Mouse (Mus musculus) liver, adult (tissue): ENCODE measurements around the gene Ly6g6f.

Source experiments
- GATA4 ChIP-seq: IDR thresholded peaks from 2 replicates; pipeline ENCODE4 v1.6.1; 2014; ENCODE audit warnings: mild to moderate bottlenecking, low read length; ENCODE audit not compliant: insufficient replicate concordance

Gene Ly6g6f

DNA sequence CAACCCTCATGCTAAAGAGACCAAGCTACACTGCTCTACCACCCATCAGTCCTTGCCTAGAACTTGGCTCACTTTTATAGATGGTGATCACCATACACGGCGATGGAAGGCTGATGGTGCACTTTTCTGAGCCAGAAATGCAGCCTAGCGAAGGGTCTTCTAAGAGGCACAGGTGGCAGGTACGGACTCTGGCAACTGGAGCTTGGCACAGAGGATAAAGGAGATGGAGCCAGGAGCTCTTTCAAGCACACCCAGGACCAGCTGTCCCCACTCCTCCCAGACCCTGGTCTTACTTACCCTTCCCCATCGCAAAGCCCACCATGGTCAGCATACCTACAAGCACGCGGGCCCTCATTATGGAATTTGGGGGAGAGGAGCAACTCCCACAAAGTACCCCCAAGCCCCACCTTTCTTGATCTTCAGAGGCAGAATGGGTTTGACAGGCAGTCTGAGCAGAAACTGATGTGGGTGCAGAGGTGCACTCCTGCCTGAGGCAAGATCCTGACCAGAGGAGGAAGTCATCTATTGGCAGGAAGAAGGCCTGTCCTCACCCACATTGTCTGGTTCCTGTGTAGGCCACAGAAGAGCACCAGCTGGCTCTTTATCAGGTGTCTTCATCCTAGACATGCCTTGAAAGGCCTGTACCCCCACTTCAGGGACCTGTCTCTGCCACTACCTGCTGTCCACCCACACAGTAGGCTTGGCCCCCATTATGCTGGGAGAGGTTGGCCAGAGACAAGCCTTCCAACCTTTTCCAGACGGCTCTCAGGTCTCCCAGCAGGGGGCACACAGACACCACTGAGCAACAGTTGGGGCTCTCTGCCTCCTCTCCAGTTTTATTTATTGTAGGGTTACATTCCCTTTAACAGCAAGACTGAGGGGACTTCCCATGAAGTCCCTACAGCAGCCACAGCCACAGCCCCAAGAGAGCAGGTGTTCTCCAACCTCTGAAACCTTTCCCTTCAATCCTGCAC, 29.9 kb upstream of the Ly6g6f start, which contains the start of gene Ly6g5b:
Ly6g5b (minus strand) TSS at position 383 of the 974 bp plus-strand sequence.
- TF ChIP-seq GATA4: no peak

DNA sequence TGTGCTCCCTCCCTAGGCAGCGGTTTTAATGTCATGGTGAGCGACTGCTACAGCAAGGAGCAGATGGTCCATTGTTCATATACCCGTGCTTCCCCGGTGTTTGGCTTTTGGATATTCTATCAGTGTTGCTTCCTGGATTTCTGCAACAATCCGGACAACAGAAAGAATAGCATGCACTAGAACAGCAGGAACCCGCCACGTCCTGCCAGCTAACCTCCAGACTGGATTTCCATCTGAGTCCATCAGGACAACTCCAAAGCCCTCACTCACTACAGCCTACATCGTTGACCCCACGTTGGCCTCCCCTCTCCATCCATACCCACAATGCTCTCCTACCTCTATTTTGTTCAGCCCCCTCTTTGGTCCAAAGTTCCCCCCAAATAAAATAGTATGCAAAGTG, 26.4 kb upstream of the Ly6g6f start:
- TF ChIP-seq GATA4: peak; percentile 48; the same call in 1 of the 2 replicates

DNA sequence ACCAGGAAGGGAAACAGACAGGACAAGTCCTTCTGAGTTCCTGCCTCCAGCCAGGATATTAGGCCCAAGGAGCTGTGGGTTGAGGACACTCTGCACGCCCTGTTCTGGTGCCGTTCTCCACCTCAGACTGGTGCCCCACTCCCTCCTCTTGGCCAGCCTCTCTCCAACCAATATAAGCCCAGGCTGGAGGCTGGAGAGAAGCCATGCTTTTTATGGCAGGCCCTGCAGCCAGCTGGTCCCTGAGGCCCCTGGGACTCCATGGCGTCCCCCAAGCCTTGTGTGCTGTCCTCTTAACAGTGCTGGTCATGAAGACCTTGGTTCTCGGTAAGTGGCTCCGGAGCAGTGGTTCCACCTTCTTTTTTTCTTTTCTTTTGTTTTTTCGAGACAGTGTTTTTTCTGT, 22.7 kb upstream of the Ly6g6f start, which contains the start of gene Ly6g5c:
Ly6g5c (plus strand) TSS at position 183 of the 400 bp plus-strand sequence.
- no peak for TF ChIP-seq GATA4

DNA sequence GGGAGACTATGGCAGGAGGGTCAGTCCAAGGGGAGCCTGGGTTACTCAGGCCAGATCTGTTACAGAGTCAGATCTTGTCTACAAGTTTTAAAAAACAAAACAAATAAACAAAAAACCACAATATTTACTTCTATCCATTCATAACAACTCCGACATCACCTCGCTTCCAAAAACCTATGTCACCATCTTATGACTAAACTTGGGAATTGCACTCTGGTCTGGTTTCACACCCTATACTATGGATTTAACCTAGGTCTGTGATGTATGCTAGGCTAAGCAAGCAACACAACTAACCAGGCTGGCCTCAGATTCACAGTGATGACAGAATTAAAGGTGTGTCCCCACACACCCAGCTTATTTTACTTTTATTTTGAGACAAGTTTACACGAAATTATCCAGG, 21.1 kb upstream of the Ly6g6f start:
- TF ChIP-seq GATA4: no peak

DNA sequence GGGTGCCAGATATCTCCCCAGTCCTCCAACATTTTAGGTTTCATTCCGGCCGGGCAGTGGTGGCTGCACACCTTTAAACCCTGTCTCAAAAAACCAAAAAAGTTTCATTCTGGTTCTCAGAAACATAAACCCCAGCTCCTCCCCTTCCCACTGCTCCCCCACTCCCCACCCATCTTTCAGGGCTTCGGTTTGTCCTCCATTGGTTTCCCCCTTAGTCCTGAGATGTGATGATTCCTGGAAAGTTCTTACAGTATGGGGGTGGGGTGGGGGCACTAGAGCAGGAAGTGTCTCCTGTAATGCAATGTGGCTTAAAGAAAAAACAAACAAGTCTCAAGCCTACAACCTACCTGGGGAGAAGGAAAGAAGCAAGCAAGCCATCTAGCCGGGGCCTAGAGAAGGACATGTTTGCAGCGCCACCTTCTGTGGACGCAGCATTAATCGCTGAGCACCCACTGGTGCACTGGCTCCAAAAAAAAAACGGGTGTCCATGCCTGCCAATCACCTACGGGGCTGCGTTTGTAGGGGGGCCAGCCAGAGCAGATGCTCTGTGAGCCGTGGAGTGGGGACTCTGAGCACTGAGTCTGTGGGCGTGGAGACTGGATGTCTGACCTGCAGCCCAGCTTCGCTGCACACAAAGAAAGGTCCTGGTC, 20.5 kb upstream of the Ly6g6f start:
- TF ChIP-seq GATA4: no peak

DNA sequence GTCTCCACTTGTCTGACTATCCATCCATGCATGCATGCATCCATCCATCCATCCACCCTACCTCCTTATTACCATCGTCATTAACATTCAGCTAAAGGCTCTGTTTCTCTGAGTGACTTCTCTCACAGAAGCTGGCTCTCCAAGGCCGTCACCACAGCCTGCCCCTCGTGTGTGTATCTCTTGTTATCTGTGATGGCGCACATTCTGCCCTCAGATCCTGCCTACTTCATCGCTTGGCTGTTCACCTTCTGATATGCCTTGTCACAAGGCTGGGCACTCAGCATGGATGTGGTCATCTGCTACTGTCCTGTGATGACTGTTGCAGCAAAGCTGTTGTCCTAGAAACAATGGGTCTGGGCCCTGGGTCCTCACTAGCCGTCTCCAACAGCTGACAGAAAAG, 19.3 kb upstream of the Ly6g6f start:
- no peak for TF ChIP-seq GATA4

DNA sequence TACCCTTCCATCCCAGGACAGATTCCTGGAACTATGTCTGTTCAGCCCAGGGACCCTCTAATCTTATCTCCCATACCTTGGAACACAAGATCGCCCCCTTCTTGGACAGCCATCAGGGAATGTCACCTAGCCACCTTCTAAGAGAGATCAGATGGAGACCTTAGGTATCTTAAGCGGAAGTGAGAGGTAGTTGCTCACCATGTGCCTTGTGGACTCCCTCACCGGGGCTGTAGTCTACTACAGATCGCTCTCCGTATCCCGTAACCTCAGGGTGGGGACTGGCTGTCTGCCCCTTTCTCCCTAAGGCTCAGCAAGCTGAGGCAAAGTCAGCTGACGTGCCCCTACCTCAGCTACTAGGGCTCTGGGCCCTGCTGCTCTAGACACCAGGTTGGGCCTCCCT, 18.7 kb upstream of the Ly6g6f start:
- no peak for TF ChIP-seq GATA4

DNA sequence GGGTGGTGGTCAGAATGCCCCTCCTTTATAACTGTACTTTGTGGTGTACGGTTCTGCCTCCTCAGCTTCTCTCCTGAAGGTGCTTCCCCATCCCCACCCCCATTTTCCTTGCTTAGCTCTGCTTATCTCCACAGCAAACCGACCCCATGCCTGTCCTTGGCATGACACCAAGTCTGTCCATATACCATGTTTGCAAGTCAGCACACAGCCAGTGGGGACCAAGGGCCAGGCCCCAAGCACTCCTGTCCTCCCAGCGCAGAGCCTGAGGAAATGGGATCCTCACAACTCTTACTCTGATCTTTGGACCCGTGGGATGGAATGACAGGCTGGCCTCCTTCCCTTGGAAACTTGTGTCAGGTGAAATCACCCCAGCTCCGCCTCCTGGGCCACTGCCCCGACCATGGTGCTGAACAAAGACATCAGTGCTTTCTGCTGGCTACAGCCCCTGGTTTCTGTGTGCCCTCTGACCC, 17.8 kb upstream of the Ly6g6f start:
- TF ChIP-seq GATA4: no peak

DNA sequence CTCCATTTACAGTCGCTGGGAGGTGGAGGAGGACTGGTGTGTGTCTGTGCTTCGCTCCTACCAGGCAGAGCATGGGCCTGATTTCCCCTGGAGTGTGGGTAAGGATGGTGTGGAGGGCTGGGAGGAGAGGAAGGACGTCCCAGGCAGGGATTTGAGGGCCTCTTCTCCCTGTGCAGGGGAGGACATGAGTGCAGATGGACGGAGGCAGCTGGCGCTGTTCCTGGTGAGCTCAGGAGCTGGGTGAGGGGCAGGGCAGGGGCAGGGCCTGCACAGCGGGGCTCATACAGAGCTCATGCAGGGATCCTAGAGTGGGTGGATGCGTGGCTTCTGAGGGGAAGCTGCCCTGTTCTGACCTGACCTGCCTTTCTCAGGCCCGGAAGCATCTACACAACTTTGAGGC, 16.9 kb upstream of the Ly6g6f start:
- TF ChIP-seq GATA4: no peak

DNA sequence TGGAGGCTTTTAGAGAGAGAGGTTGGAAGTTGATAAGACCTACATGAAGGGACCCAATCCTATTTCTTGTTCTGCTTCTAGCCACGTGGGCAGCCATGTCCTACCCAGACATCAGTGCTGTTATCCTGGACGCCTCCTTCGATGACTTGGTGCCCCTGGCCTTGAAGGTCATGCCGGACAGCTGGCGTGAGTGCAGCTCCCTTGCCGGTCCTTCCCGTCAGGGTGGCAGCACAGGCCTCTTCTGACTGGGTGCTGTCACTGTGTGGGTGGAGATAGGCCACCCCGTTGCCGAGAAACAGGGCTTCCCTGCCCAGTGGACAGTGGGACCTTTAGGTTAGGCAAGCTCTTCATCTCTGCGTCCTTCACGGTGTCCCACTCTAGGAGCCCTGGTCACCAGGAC, 15.8 kb upstream of the Ly6g6f start:
- no peak for TF ChIP-seq GATA4

DNA sequence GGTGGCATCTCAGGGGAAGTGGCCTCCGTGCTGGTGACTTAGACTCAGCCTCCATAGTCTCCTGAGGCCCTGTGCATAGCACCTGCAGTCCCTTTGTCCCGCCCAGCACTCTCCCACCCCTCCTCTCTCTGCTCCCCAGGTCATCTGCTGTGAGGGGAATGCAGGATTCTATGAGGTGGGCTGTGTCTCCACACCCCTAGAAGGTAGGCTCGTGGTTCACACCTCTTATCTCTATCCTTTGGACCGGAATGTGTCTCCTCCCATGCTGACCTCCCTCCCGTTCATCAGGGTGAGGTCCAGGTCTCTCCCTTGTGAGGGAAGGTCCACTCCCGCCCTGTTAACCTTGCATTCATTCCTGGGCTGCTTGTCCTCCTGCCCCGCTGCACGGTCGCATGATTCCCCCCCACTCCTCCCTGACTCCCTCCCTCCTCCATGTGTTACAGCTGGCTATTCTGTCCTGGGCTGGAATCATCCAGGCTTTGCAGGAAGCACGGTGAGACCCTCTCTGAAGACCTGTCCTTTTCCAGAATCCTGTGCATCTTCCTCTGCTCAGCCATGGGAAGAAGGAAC, 14.9 kb upstream of the Ly6g6f start:
- no peak for TF ChIP-seq GATA4

DNA sequence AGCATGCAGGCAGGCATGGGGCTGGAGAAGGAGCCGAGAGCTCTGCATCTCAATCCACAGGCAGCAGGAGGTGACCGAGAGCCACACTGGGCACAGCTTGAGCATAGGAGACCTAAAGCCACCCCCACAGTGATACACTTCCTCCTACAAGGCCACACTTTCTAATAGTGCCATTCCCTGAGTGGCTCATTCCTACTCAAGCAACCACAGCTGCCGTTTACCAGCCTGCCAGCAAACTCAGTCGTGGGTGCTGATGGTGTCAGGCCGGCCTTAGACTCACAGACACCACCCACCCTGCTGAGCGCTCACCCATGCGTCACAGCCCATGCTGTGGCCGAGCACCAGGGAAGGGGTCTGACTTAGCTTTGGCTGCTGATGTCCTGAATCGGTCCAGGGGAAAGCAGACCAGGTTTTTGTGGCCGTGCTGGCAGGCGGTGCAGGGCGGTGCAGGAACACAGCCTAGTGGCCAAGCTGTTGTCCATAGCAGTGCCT, 11.8 kb upstream of the Ly6g6f start:
- TF ChIP-seq GATA4: no peak

DNA sequence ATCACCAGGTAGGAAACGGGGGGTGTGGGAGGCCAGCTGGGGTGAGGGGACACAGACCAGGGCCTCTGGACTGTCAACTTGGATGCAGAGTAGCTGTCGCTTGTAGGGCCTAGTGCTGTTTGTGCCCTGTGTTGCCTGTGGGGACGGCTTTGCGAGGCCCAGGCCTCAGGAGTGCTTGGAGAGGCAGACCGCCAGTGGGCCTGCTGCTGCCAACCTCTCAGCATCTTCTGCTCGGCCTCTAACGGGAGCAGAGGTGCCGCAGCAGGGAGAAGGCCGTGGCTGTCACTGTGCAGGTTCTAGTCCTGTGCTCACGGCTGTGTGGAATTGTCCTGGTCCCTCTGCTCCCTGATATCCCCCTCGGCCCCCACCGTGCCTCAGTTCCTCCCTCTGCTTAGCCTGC, 11.2 kb upstream of the Ly6g6f start:
- no peak for TF ChIP-seq GATA4

DNA sequence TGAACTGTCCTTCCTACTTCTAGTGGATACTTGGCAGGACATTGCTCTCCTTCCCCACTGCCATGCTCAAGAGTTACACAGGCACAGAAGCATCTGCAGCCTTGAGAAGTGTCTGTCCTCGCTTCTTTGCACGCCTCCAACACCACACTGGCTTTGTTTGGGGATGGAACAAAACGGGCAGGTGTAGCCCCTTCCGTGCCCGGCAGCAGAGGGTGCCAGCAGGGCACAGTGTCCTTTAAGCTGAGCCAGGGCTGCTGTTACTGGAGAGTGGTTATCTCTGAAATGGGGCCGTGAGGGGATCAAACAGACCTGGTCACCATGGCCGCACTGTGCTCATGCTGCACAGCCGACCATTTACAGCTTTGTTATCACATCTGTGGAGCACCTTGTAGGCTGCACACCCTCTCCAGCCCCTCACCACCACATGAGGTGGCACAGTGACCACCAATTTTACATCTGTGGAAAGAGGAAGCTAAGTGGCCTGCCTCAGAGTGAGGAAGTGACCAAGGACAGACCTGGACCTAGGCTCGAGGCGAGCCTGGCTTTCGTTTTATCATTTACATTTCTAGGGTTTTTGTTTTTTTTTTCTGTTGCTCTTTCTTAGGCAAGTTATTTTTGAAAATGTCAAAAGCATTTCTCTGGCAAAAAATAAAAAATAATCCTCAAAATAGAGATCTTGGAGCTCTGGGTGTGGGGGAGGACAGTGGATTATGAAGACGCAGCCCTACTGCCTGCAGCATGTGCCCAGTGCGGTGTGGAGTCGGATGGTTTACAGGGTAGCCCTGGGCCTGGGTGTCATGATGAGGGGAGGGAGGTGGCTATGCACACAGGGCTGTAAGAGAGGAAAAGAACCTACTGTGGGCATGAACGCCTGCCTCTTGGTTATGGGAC, 9.3 kb upstream of the Ly6g6f start:
- no peak for TF ChIP-seq GATA4
